Mouse (Mus musculus): ENCODE data around the gene Prr22.

Gene Prr22

DNA sequence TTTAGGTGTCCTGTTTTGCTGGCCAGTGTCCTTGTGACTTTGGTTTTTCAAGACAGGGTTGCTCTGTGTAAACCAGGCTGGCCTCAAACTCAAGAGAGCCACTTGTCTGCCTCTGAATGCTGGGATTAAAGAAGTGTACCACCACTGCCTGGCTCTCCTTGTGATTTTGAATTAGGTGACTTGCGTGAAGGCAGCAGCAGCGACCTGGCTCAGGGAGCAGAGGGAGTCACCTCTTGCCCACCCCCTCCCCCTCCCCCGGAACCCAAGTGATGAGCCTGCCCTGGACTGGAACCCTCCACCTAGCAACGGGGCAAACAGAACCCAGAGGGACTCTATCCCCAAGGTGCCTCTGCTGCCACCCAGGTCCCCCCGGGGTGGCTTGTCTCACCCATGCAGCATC lies at the start of gene Prr22:
TSS of gene Prr22 (plus strand) at position 301 of the 400 bp plus-strand sequence.
- in situ Hi-C loops (cut with MboI, MseI): loop anchor here in 1 of 2 experiments (5.0 kb wide), 1 partner anchor 57 kb away; no protein-coding TSS in a partner anchor

DNA sequence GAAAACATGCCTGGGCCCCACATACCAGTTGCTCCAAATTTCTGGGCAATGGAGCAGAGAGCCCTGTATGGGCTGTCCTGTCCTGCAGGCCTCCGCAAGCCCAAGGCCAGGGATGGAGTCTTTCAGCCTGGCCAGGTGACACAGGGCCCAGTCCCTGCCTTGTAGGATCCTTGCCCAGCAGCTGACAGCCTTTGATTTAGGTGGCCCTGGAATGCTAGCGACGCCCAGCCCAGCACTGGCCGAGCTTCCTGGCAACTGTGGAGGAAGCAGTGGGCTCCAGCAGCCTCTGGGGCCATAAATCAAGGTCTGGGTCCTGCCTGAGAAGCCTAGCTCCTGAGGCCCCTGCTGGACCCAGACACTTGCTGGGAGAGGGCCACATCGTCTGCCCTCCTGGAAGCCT lies 47.6 kb upstream of the Prr22 start:
- in situ Hi-C loops (cut with MboI, MseI): loop anchor here in 1 of 2 experiments (5.0 kb wide), 1 partner anchor 95 kb away; the partner anchor contains the start of genes Catsperd and Lonp1

DNA sequence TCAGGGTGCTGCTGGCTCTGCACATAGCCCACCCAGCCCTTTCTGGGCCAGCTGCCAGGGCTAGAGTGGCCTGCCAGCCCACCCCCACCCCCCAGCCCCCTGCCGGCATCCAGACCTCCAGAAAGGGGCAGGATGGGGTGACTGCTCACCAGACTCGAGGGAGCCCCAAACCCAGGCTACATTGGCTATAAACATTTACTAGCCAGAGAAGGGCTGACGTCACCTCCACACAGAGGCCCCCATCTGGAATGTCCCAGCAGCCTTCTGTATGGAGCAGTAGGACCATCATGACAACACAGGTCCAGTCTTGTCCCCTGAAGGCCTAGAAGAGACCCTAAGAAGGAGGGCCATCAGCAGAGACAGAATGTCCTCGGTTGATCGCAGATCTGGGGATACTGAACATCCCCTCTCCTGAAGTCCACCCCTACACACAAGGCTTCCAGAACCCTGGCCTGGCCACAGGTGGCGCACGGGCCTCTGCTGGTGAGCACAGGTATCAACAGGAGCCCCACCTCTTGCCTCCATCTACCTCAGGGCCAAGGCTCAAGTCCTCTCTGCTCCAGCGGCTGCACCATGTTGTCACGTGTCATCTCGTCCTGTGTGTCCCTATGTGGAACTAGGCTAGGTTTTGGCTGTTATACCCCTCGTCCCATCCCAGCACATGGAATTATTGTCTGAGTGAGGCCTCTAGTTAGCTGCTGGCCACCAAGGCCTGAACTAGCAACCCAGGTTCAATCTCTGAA lies 46.5 kb upstream of the Prr22 start:
- in situ Hi-C loops (cut with MboI, MseI): loop anchor here in 1 of 2 experiments (5.0 kb wide), 1 partner anchor 96 kb away; the partner anchor contains the start of genes Catsperd and Lonp1

DNA sequence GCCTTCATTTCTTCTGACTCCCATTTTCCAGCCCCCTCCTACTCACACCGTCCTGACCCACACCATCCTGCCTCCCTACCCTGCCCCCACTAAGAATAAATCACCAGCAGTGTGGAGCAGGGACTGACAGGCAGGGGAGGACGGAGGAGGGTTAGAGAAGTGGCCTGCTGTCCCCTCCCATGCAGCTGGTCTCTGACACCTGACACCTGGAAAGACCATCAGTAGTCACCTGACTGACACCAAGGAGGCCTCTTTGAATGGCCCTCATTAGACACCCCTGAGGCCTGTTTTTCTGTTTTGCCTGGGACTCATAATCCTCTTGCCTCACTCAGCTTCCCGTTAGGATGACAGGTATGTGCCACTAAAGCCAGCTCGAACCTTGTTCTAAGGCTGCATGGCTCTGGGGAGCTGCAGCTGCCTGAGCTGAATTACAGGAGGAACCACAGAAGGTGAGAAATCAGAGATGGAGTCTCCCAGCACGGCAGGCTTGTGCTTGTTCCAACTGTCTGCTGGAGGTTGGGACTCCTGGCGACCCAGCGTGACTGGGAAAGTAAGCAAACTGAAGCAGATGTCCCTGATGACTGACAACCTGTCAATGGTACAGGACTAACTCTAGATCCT lies 42.9 kb upstream of the Prr22 start:
- in situ Hi-C loops (cut with MboI, MseI): no loop called here

DNA sequence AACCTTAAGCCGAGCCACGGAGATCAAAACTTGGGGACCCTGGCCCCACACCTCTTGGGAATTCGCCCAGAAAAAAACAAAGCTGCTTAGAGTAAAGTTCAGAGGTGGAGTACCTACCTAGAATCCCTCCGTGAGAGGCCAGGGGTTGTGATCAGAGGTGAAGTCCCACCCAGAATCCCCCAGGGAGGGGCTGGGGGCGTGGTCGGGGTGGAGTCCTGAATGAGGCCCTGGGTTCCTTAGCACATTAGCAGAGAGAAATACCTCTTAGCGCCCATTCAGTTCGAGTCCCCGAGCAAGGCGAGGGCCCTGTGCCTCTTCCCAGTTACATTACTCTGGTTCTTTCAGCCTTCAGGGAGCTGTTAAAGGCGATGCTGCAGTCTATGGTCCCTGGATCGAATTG lies 42.4 kb upstream of the Prr22 start:
- in situ Hi-C loops (cut with MboI, MseI): no loop called here

DNA sequence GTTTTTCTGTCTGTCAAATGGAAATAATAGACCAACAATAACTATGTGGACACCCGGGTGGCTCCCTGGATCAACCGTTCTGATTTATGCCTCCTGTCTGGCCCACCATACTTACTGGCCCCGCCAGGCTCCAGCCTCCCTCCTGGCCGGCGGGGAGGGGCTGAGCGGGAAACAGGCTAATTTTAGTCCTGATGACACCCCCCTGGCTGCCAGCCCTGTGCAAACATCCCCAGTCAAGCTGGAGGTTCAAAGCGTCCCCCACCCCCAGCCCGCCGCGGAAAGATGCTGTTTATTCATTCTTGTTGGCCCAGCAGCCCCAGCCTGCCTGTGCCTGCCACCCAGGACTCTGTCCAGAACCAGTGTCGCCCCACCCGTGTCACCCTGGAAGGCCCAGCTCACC lies 41.9 kb upstream of the Prr22 start:
- in situ Hi-C loops (cut with MboI, MseI): no loop called here

DNA sequence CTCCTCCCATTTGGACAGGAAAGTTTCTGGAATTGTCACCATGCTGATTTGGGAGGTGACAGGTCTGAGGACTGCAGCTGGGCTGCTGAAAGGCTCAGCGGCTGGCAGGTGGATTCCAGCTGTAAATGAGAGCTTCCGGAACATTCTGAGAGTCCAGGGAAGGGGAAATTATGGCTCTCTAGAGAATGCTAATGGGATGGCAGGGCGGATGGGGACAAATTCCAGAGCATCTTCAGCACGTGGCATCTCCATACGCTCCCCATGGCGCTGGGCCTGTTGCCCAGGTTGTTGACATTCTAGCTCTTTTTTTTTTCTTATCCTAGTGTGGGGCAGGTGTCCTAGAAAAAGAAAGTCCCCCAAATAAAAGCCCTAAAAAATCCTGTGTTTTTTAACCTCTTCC lies 40.9 kb upstream of the Prr22 start:
- in situ Hi-C loops (cut with MboI, MseI): no loop called here

DNA sequence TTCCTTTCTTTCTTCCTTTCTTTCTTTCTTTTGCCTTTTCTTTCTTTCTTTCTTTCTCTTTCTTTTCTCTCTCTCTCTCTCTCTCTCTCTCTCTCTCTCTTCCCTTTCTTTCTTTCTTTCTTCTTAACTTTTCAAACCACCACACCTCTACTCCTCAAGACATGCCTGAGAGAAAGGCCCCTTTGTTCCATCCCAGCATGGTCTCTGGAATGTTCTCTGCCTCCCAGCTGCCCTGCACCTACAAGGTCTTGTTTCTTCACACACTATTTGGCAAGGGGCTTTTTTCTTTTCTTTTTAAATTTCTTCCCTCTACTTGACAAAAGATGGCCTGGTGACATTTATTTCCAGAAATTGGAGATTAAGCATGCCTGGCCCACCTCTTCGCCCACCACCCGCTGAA lies 40.4 kb upstream of the Prr22 start:
- in situ Hi-C loops (cut with MboI, MseI): no loop called here

DNA sequence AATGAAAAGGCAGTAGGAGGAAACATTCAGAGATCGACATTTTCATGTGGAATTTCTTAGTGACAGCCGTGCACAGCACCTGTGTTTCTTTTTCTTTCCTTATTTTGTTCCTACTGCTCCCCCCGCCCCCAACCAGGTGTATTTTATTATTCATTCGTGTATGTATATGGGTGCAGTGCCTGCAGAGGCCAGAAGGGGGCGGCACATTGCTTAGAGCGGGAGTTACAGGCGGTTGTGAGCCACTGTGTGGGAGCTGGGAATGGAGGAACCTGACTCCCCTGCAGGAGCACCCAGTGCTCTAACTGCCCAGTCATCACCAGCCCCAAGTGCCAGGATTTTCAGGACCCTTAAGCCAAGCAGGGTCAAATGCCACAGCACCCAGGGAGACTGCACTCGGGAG lies 33.5 kb upstream of the Prr22 start:
- in situ Hi-C loops (cut with MboI, MseI): no loop called here

DNA sequence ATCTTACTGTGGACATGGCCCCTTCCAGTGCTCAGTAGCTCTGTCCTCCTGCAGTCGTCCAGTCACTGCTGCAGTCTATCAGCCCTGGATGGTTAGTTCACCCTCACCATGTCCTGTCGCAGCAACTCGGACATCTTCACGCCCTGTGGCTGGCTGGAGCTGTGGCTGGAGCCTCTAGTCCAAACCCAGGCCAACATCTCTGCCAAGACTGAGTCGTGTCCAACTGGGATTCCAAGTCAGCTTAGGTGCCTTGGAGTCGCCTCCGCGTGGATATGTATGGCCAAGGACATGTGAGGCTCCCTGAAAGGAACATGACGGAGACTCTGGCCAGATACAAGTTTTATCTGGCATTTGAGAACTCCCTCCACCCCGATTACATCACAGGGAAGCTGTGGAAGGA lies 31.8 kb upstream of the Prr22 start:
- in situ Hi-C loops (cut with MboI, MseI): no loop called here

DNA sequence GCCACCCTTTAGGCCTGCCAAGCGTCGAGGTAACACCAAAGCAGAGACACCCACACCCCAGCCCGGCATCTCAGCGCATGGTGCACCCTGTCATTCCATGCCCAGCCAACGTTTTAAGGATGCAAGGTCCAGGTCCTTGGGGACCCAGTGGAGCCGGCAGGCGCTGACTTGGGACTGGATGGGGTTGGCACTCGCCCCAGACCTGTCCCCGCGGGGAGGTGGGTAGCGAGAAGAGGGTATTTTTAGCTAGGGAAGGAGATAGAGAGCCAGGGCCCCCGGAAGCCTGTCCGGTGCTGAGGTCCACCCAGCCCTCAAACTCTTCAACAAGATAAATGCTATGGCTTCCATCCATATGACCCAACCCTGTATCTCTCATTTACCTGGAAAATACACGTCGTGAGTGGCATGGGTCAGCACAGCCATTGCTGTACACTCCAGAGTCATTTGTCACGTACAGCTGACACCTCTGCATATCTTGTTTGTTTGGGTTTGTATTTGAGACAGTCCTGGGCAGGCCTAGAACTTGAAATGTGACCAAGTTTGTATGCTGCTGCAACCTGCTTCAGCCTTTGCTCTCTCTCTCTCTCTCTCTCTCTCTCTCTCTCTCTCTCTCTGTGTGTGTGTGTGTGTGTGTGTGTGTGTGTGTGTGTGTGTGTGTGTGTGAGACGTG lies 29.8 kb upstream of the Prr22 start:
- in situ Hi-C loops (cut with MboI, MseI): no loop called here

DNA sequence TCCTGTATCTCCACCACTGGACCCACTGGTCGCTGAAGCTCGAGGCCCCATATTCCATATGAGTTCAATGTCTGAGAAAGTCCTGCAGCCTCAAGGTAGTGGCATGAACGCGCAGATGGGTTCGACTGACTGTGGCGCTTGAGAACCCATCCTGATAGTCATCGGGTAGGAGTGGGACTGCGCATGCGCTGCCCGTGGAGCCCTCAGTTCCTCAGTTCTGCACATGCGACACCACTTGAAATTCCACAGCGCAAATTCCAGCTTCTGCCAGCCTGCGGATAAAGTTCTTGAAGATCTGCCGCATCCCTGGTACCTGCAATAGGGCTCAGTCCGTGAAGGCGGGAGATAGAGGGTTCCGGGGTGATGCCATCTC lies 29.3 kb upstream of the Prr22 start:
- in situ Hi-C loops (cut with MboI, MseI): no loop called here

DNA sequence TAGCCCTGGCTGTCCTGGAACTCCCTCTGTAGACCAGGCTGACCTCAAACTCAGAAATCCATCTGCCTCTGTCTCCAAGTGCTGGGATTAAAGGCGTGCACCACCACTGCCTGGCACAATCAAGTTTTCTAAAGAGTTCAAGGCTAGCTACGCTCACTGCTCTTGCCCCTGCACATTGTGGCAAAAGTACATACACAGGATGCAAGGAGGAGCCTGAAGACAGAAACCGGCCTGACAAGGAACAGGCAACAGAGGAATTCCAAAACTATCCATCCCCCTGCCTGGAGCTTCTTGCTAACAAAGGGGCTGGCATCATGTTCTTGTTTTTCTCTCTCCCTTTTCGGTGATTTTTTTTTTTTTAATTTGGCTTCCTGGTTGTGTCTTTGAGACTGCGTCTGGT lies 25.9 kb upstream of the Prr22 start:
- in situ Hi-C loops (cut with MboI, MseI): no loop called here

DNA sequence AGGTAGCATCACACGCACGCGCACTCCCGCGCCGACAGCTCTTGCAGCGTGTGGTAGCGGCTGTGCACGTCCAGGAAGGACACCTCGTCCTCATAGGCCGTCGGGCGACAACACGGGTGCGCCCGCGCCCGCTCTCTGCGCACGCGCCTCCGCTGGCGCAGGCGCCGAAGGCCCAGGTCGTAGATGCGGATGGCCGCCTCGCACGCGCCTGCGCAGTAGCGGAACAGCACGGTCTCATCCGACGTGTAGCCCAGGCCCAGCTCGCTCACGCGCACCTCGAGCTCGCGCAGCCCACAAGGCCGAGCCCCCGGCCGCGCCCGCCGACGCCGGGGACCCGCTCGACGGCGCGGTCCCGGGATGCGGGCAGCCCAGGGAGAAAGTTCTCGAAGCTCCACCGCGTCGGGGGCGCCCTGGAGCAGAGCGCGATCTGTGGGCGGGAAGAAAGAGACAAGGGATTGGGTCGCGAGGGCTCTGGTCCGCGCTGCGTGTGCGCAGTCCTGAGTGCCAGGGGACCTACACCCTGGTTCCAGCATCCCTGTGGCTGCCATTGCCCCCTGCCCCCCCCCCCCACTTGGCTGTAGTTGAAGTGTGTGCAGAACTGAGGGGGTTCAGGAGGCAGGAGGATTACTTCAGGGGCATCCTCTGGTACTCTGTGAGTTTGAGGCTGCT lies 18.5 kb upstream of the Prr22 start:
- in situ Hi-C loops (cut with MboI, MseI): no loop called here

DNA sequence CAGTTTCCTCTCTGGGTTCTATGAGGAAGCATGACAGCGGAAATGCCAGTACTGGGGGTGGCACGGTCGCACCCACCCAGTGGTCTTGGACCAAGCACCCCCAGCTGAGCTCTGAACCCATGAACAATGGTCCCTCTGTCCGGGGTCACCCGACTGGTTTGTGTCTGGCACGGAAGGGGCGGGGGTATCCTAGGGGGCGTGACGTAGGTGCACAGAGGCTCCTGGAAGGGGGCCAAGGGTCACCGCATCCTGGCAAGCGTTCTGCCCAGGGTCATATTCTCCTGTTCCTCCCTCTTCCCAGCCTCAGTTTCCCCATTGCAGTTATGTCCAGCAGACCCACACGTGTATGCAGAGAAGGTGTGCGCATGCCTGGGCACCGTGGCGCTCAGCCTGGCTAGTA lies 16.6 kb upstream of the Prr22 start:
- in situ Hi-C loops (cut with MboI, MseI): no loop called here

DNA sequence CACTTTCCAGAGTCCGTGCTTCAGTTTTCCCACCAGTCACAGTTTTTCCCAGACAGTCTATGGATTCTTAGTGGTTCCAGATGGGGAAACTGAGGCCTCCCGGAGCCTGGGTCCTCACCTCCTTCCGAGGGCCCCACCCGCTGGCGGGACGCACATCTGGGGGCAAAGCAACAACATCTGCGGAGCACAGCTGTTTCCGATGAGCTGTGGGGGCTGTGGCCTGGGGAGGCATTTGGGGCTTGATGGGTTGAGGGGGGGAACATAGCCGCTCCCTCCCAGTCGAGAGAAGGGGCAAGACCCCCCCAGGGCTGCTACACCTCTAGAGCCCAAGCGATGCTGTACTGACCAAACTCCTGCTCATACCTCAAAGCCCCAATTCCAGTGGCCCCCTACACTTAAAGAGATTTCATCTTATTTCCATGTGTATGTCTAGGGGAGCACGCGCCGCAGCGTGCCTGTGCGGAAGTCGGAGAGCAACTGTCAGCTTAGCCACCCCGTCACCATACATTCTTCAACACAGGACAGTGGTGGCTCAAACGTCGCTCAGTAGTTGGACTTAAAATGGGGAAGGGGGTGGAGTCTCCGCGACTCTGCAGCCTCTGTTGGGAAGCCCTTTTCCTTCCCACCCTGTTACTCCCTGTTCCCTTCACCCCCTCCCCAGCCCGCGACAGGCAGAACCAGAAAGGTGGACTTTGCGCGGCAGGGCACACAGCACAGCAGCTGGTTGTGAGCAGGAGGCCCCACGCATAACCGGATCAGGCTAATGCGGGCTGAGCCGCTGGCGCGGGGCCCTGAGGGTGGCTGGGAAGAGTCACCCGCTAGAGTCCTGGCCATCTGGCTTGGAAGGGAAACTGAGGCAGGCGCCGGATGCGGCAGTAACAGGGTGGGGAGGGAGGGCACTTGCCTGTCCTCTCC lies 15.5 kb upstream of the Prr22 start:
- in situ Hi-C loops (cut with MboI, MseI): no loop called here

DNA sequence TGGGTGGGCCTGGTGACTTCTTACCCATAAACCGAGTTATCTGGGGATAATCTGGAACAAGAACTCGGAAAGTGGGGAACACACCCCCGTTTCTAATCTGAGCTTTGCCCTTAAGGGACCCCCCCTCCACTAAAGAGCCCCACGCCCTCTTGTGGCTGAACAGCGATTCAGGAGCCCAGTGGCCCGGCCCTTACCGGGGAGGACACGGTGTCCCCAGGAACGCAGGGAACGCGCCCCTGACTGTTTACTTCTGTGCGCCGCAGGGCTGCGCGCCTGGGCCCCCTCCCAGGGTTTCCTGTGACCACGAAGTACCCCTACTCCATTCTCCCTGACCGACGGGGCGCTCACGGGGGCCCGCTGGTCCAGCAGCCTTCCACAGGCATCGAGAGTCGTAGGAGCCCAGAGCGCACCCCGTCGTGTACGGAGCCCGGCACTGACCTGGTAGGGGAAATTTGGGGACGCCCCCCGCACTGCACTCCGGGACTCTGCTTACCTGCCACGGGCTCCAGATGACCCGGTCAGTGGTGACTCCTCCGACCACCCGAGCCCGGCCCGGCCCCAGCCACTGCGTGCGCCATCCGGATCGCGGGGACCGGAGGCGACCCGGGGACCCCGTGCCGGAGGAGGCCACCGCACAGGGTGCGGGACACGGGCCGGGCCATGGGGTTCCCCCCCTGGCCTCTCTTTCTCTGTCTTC lies 13.2 kb upstream of the Prr22 start:
- in situ Hi-C loops (cut with MboI, MseI): no loop called here

DNA sequence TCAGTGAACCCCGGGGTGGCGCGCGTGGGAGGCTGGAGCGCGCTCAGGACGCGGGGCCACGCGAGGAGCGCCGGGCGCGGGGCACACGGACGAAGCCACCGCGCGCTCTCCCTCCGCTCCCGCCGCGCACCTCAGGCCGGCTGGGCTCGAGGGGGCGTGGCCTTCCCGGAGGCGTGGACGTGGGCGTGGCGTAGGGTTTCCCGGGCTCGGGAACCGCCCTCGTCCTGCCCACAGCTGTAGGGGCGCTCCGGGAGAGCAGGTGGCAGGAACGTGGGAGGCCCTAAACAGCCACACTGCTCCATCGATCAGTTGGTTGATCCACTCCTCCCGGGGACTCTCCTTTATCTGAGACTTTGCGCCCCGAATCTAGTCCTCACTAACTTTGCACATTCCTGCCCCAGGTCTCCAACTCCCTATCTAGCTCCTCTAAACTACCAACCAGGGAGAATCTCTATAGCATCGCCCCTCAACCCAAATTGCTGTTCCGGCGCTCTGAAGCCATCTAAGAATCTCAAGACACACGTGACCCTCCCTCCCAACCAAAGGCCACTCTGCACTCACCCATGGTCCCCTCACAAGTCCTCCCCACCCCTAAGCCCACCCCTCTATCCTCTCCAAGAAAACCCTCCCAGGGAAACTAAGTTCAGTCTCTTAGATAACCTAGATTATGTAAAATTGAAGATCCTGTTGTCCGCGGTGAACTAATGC lies 12.5 kb upstream of the Prr22 start, which contains the start of gene Nrtn:
TSS of gene Nrtn (minus strand) at position 115 of the 708 bp plus-strand sequence.
- in situ Hi-C loops (cut with MboI, MseI): no loop called here

DNA sequence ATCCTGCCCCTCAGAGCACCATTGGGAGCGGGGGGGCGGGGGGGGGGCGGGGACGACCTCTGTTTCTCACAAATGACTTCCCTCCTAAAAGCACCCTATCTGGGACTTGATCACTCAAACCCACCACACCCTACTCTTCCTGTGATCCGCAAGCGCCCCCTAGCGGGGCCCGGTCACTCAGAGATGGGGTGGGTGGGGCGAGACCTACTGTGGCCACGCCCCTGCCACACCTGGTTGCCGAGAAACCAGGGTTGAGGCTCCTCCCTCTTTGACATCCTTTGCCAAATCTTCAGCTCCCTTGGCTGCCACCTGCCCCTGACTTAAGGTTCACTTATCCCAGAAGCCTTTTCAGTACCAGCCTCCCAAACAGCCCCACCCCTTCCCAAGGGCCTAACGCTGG lies 11.9 kb upstream of the Prr22 start:
- in situ Hi-C loops (cut with MboI, MseI): no loop called here

DNA sequence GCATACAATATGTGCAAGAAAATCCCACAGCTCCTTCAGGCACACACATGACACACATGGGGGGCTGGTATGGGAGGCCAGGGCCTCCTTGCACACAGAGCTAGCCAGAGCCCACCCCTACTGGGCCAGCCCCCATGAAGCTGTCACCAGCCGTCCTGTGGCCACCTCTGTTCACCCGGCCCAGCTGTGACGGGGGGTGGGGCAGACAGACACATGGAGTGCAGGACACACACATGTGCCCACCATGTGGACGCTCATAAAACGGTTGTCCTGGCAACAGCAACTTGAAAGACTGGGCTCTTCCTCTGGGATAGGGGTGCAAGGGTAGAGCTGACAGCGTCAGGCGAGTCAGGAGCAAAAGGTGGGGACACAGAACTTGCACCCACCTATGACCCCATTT lies 10.8 kb upstream of the Prr22 start:
- in situ Hi-C loops (cut with MboI, MseI): no loop called here
